Mouse (Mus musculus) bone marrow macrophage, adult 2 months (primary cell): Measurements from ENCODE around the gene Slc2a1. TPM values are rescaled to one million over a fixed set of nuclear protein-coding genes. Genes with fewer than 3 reads are reported as not detected.

ENCODE experiments used
- H3K27ac ChIP-seq: 2 replicates; pipeline ENCODE4 v1.5.1; 2012; ENCODE audit warnings: low read depth, low read length; ENCODE audit not compliant: insufficient read depth
- H3K4me1 ChIP-seq: 2 replicates; pipeline ENCODE4 v1.6.1; 2012; ENCODE audit warnings: low read length; ENCODE audit not compliant: control insufficient read depth, insufficient read depth
- H3K4me3 ChIP-seq: 2 replicates; pipeline ENCODE4 v1.5.1; 2012; ENCODE audit warnings: mild to moderate bottlenecking, low read length, moderate library complexity; ENCODE audit not compliant: insufficient read depth
- CTCF ChIP-seq: IDR thresholded peaks from 2 replicates; pipeline ENCODE4 v1.5.1; 2012; ENCODE audit warnings: low read depth, mild to moderate bottlenecking, low read length, moderate library complexity
- POLR2A ChIP-seq: IDR thresholded peaks from 2 replicates; pipeline ENCODE4 v1.6.1; 2012; ENCODE audit warnings: mild to moderate bottlenecking, low read depth, low read length, borderline replicate concordance
- polyA plus RNA-seq: library from polyadenylated mRNA; stranded (reverse); fragments of >200 nt; gene quantifications from 2 replicates; pipeline ENCODE4 v1.2.4, GENCODE M21; 2012; ENCODE audit not compliant: missing spikeins, insufficient read depth, insufficient read length

Gene Slc2a1
- polyA plus RNA-seq, 1 experiment = 22.6 TPM

DNA sequence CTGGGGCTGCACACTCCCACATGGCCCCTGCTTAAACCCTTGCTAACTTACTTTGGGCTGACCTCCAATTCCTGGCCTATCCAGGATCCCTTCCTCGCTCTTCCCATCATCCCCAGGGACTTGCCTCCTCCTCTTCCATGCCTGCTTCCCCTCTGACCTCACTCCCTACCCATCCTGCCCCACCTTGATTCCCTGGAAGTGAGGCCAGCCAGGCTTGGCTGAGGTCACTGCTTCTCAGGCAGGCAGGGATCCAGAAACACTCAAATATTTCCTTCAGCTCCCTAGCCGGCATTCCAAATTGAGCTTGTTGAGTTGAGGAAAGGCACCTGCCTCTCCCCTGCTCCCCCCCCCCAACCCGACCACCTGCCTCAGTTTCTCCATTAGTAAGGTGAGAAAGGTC lies 12.1 kb upstream of the Slc2a1 start:
- TF ChIP-seq CTCF (no peak), POLR2A (no peak)
- no peak overlapping the region for H3K4me3 ChIP-seq
- H3K4me1 ChIP-seq = peaks cover 5% of the 10 kb centered on the region

DNA sequence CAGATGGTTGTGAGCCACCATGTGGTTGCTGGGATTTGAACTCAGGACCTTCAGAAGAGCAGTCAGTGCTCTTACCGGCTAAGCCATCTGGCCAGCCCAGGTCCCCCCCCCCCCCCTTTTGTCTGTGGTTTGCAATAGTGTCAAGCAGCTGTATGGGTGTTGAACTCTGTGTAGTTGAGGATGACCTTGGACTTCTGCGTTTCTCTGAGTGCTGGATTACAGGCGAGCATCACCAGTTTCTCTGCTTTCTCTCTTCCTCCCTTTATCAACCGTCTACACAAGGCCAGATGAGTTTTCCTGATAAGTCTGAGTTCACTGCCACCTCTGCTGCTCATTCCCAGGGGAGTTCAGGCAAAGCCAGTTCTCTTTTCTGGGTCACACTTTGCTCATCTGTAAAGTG lies 11.1 kb upstream of the Slc2a1 start:
- TF ChIP-seq POLR2A (no peak), CTCF (no peak)
- no peak overlapping the region for H3K4me3 ChIP-seq
- no peak overlapping the region for H3K27ac ChIP-seq
- H3K4me1 ChIP-seq = peaks cover 12% of the 10 kb centered on the region

More for the DNA sequence above, 12.1 kb upstream of the Slc2a1 start:
- no peak overlapping the region for H3K27ac ChIP-seq

DNA sequence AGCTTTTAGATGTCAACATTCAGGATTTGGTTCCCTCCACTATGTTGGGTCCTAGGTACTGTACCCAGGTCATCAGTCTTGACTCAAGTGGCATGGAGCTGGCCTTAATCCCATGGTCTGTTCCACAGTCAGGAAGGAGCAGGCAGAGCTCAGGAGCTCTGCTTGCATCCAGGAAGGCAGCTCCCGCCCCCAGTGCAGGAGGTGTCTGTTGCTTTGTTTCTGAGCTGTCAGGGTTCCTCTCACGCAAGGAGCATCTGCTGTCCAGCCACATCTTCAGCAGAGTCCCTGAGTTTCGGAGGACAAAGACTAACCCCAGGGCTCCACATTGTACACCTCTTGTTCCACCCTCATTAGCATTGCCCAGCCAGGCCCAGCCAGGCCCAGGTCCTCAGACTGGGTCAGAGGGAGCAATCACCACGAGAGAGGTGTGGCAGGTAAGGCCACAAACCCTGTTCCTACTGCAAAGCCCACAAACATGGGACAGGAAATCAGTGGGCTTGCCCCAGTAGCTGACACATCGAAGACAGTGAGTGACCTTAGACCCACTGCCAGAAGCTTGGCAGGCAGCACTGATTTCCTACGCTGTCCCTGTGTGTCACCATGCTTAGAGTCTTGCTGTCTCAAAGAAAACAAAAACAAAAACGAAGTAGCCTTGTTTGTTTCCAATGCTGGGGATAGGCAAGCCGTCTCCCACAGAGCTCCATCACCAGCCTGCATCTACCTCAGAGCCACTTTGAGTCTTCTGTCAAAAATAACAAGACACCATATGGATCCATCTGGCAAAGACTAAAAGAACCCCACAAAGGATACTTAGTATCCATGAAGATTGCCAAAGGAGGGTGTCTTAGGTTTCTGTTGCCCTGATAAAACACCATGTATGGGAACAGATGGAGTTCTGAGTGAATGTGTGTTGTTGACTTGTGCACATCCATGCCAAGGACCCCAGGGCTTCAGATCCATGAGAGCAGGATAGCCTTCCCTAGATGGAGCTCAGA lies 10.0 kb upstream of the Slc2a1 start:
- TF ChIP-seq CTCF (no peak), POLR2A (no peak)
- Histone ChIP-seq H3K27ac (no peak overlapping the region), H3K4me1 (peaks cover 14% of the 10 kb centered on the region), H3K4me3 (no peak overlapping the region)

DNA sequence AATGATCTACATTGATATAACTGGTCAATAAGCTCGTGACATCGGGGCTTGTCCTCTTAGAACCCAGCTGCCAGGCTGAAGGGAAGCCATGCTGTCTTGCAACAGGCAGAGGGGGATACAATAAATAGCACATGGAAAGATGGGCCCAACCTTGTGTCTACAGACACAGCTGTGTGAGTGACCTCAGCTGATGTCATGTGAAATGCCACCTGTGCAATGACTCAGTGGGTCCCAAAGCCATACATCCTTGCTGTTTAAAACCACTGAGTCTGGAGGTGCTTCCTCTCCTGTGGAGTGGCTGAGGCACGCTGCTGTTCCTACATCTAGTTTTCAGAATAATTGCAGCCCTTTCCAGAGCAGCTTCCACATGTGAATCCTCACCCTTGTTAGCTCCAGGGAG lies 7.1 kb upstream of the Slc2a1 start:
- TF ChIP-seq CTCF (no peak), POLR2A (no peak)
- no peak overlapping the region for H3K27ac ChIP-seq
- peaks cover 21% of the 10 kb centered on the region for H3K4me1 ChIP-seq
- H3K4me3 ChIP-seq = no peak overlapping the region

DNA sequence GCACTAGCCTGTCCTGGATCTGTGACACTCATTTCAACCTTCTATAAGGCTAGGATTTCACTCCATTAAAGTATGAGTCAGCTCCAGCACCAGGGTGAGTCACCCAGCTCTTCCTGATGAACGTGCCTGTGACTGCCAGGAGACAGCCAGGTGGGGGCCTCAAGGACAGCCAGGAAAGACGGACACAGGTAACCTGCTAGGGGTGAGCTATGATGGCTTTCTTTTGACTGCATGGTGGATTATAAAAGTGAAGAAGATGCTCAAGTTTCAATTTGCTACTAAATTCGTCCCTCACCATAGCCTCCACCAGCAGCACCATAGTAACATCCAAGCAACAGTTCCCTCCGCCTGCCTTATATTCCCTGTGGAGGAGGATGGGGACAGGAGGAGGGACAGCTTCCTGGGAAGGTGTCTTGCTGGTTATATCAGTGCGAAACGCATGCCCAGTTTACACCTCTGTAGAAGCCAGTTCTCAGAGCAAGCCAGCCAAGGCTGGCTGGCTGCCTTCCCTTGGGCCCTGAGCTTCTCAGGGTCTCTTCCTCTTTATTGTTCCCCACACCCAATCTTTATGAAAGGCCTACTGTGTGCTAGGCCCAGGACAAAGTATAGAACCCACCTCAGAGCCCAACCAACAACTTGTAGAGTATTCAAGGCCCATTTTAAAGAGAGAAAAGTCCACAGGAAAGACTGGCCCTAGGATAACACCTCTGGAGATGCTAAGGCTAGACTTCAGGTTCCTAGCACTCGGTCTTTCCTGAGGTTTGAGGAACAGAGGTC lies 6.0 kb upstream of the Slc2a1 start:
- peaks cover 21% of the 10 kb centered on the region for H3K4me1 ChIP-seq
- no peak for TF ChIP-seq POLR2A
- no peak for TF ChIP-seq CTCF
- H3K27ac ChIP-seq = no peak overlapping the region
- no peak overlapping the region for H3K4me3 ChIP-seq

DNA sequence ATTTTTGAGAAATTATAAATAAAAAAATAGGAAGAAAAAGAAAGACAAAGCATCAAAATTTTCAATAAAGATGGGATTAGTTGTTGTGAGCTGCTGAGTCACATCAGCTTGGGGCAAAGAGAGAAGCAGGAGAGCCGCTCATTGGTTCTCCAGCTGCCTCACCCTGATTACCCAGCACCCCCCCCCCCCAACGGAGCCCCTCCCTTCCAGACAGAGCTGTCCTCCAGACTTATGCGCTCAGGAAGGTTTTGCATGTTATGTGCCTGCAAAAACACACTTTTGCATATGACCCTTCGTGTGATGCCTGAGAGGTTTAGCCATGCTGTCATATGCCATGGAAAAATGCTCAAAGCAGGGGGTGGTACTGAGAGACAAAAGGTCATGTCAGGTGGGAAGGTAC lies 3.7 kb upstream of the Slc2a1 start:
- H3K4me1 ChIP-seq = peaks cover 27% of the 10 kb centered on the region
- TF ChIP-seq CTCF = no peak
- TF ChIP-seq POLR2A = no peak
- H3K4me3 ChIP-seq = no peak overlapping the region
- no peak overlapping the region for H3K27ac ChIP-seq

DNA sequence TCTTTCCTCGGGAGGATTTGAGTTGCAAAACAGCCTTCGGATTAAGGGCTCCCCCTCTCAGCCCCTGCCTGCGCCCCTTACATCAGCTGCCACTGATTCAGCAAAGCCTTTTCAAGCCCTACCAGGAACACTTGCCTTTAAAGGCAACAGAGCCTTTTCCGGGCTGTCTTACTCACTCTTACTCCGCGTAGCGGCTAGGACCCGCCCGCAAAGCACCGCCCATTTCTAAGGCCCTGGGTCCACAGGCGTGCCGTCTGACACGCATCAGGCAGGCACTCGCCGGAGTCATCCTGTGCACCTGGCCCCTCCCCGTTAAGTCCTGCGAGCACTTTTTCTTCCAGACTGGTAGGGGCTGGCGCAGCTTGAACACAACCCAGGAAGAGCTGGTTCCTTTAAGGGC lies 2.8 kb upstream of the Slc2a1 start:
- Histone ChIP-seq H3K27ac (peak overlapping the region; percentile 31; the same call in 1 of the 2 replicates), H3K4me3 (peak overlapping the region; percentile 42), H3K4me1 (peaks cover 35% of the 10 kb centered on the region)
- TF ChIP-seq CTCF = no peak

DNA sequence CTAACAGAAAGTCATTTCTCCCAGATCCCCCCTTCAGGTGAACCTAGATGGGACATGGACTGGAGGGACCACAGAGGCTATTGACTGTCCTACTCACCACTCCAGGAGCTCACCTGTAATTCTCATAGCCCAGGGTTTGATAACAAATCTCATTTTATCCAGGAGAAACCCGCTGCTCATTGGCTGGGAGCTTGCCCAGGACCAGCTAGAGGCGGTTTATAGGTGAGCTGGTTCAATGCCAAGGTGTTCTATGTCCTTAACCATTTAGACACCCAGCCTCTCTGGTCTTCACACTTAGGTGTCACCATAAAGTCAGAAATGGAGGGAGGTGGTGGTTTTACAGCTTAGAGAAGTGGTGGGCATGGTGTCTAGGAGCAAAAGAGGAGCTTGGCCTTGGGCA lies 644 bp upstream of the Slc2a1 start:
- TF ChIP-seq POLR2A (no peak), CTCF (no peak)
- Histone ChIP-seq H3K4me1 (peaks cover 40% of the 10 kb centered on the region), H3K27ac (no peak overlapping the region), H3K4me3 (peak overlapping the region; percentile 100)

DNA sequence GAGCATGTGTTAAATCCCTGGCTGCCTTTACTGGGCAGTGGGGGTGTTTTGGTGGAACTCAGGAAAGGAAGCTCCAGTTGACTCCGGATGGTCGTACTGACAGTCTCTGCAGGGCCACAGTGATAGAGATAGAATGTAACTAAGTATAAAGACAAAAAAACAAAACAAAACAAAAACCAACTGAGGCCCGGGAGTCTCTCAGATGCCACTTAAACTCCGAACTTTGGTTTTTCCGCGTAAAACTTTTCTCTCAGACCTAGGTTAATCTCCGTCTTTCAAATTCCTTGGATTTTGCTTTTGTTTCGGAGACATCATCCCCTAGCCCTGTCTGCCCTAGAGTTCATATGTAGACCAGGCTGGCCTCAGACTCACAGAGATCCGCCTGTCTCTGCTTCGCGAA lies 1.1 kb downstream of the Slc2a1 start:
- peak overlapping the region; percentile 100 for H3K4me3 ChIP-seq
- no peak for TF ChIP-seq CTCF
- TF ChIP-seq POLR2A = no peak
- H3K27ac ChIP-seq = peak overlapping the region; percentile 7; the same call in 1 of the 2 replicates
- peaks cover 40% of the 10 kb centered on the region for H3K4me1 ChIP-seq

DNA sequence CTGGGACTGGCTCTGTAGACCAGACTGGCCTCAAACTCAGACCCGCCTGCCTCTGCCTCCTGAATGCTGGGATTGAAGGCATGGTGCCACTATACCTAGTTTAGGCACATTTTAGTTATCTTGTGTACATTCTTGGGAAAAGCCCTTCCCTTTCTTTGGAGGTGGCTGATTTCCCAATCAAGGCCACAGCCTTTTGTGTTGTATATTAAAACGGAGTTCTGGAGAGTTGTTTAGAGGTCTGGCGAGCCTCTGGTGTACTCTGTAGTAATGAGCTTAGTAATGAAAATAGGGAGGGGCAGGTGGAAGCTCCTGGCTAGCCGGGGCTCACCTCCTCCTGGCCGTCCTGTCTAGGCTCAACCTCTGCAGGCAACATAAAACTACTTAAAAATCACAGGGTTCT lies 2.0 kb downstream of the Slc2a1 start:
- H3K4me1 ChIP-seq = peaks cover 36% of the 10 kb centered on the region
- H3K4me3 ChIP-seq = peak overlapping the region; percentile 9; the same call in 1 of the 2 replicates
- H3K27ac ChIP-seq = no peak overlapping the region
- TF ChIP-seq CTCF = no peak
- TF ChIP-seq POLR2A = no peak
